Mouse (Mus musculus) neural tube, embryonic 15.5 days (tissue): ENCODE data around the gene Cd151. TPM values are rescaled to one million over a fixed set of nuclear protein-coding genes. Genes with fewer than 3 reads are reported as not detected.
"Not testable (repeated sequence)": the region's sequence is repeated elsewhere in the genome, so short reads cannot be mapped to it uniquely, and the experiment has no call there.

Source experiments
- ATAC-seq: fragments of 200-750 bp; cut with Nextera tagmentation; 2 replicates; pipeline ENCODE4 v1.8.0; 2017; ENCODE audit warnings: mild to moderate bottlenecking, moderate TSS enrichment, moderate library complexity; ENCODE audit not compliant: low FRiP score
- H3K27ac ChIP-seq: fragments of 300-500 bp; sonication (generic); replicated peaks from 2 replicates; pipeline ENCODE4 v1.5.1; 2015; ENCODE audit warnings: mild to moderate bottlenecking, inconsistent platforms
- H3K27me3 ChIP-seq: fragments of 300-500 bp; sonication (generic); replicated peaks from 2 replicates; pipeline ENCODE4 v1.6.1; 2015; ENCODE audit warnings: inconsistent platforms
- H3K36me3 ChIP-seq: fragments of 300-500 bp; sonication (generic); 2 replicates; pipeline ENCODE4 v1.6.1; 2015; ENCODE audit warnings: inconsistent platforms
- H3K4me1 ChIP-seq: fragments of 300-500 bp; sonication (generic); 2 replicates; pipeline ENCODE4 v1.6.1; 2015; ENCODE audit warnings: inconsistent platforms
- H3K4me2 ChIP-seq: fragments of 300-500 bp; sonication (generic); 2 replicates; pipeline ENCODE4 v1.6.1; 2015; ENCODE audit warnings: inconsistent platforms, mild to moderate bottlenecking, moderate library complexity
- H3K4me3 ChIP-seq: fragments of 300-500 bp; sonication (generic); replicated peaks from 2 replicates; pipeline ENCODE4 v1.5.1; 2015; ENCODE audit warnings: mild to moderate bottlenecking, inconsistent platforms
- H3K9ac ChIP-seq: fragments of 300-500 bp; sonication (generic); replicated peaks from 2 replicates; pipeline ENCODE4 v1.6.1; 2015; ENCODE audit warnings: mild to moderate bottlenecking, inconsistent platforms
- H3K9me3 ChIP-seq: fragments of 300-500 bp; sonication (generic); replicated peaks from 2 replicates; pipeline ENCODE4 v1.6.1; 2016; ENCODE audit warnings: inconsistent platforms
- WGBS: fragments of 180-500 bp; shearing (Covaris S2); methylation state at CpG from one replicate; pipeline ENCODE4 v1.1.7; 2015; ENCODE audit warnings: mixed read lengths; 5-methylcytosine and 5-hydroxymethylcytosine counted together
- polyA plus RNA-seq: library from polyadenylated mRNA; unstranded; fragments of >200 nt; fragmentation: Nextera tagmentation; extraction: Ambion mirVana; gene quantifications from 2 replicates; pipeline ENCODE4 v1.2.1, GENCODE M21; 2015

Gene Cd151
- polyA plus RNA-seq, 1 experiment from 2014 or later, result 25.1 TPM

GRCm38 (mm10) chr7:141438201-141438968 lies 28.8 kb upstream of the Cd151 start:
- peak overlapping the region; percentile 91; the same call in 1 of the 2 replicates for H3K4me2 ChIP-seq
- H3K27me3 ChIP-seq, result no peaks in the 10 kb centered on the region
- no peaks in the 10 kb centered on the region for H3K9me3 ChIP-seq
- H3K4me1 ChIP-seq, result peaks cover 65% of the 10 kb centered on the region
- no peak overlapping the region for H3K4me3 ChIP-seq
- peak overlapping the region; percentile 88; the same call in 1 of the 2 replicates for H3K27ac ChIP-seq
- ATAC-seq, result no peak
- peaks cover 2% of the 10 kb centered on the region for H3K36me3 ChIP-seq
- H3K9ac ChIP-seq, result no peak overlapping the region
- 91% methylated on average over 12 of the region's 12 CpGs for WGBS

DNA sequence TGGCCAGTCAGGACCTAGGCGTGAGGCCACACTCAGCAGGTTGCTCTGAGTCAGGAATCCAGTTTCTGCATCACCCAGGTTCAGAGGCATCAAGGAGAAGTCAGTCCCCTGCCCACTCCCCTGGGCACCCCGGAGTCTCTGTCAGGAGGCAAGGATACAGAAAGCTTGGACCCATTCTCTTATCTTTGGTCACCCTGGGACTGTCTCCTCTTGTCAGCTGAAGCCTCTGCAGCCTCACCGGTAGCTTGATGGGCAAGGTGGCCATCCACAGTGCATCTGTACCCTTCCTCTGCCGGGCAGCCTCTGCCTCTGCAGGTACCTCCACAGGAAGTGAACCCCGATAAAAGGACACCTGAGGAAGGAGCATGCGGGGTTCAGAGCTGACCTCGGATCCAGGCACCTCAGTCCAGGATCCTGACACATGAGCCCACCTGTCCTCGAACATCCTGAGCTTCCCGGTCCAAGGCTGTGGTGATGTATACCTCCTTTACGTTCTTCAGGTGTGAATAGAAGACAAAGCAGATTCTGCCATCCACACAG lies 28.0 kb upstream of the Cd151 start:
- Histone ChIP-seq H3K9me3 (no peaks in the 10 kb centered on the region), H3K4me3 (no peak overlapping the region), H3K27me3 (no peaks in the 10 kb centered on the region), H3K9ac (no peak overlapping the region), H3K27ac (no peak overlapping the region), H3K36me3 (no peaks in the 10 kb centered on the region), H3K4me1 (peaks cover 65% of the 10 kb centered on the region), H3K4me2 (no peak overlapping the region)
- no peak for ATAC-seq
- WGBS, result 98% methylated on average over 10 of the region's 10 CpGs

DNA sequence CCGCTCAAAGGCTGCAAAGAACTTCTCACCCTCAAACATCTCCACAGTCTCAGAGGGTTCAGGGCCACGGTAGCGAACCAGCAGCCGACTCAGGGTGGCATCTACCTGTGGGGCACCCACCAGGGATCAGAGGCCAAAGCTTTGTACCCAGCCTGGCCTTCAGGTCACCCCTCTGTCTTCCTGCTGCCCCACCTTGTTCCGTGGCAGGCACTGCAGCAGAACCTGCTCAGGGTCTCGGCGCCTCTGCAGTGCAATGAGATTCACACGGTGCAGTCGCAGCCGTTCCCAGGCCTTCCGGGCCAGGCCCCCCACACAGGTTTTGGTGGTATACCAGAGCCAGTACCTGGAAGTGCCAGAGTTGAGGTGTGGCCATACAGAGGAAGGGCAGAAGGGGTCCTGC lies 27.4 kb upstream of the Cd151 start:
- no peak overlapping the region for H3K4me3 ChIP-seq
- WGBS, result 94% methylated on average over 11 of the region's 11 CpGs
- peaks cover 62% of the 10 kb centered on the region for H3K4me1 ChIP-seq
- no peaks in the 10 kb centered on the region for H3K27me3 ChIP-seq
- no peak overlapping the region for H3K4me2 ChIP-seq
- H3K9me3 ChIP-seq, result no peaks in the 10 kb centered on the region
- H3K9ac ChIP-seq, result no peak overlapping the region
- no peak overlapping the region for H3K27ac ChIP-seq
- ATAC-seq, result no peak
- no peaks in the 10 kb centered on the region for H3K36me3 ChIP-seq

- Histone ChIP-seq H3K9ac (no peak overlapping the region), H3K27ac (no peak overlapping the region), H3K4me1 (peaks cover 54% of the 10 kb centered on the region), H3K9me3 (no peaks in the 10 kb centered on the region), H3K4me3 (no peak overlapping the region), H3K4me2 (no peak overlapping the region), H3K27me3 (no peaks in the 10 kb centered on the region), H3K36me3 (no peaks in the 10 kb centered on the region)
- WGBS, result 22% methylated on average over 6 of the region's 6 CpGs
- ATAC-seq, result no peak
Measured at GRCm38 (mm10) chr7:141440613-141441012, 26.6 kb upstream of the Cd151 start.

- Histone ChIP-seq H3K36me3 (no peaks in the 10 kb centered on the region), H3K27me3 (no peaks in the 10 kb centered on the region), H3K9ac (no peak overlapping the region), H3K9me3 (no peaks in the 10 kb centered on the region), H3K4me1 (peaks cover 45% of the 10 kb centered on the region), H3K4me3 (no peak overlapping the region), H3K27ac (no peak overlapping the region), H3K4me2 (no peak overlapping the region)
- no peak for ATAC-seq
- 94% methylated on average over 9 of the region's 9 CpGs for WGBS
Measured at GRCm38 (mm10) chr7:141441460-141441859, 25.7 kb upstream of the Cd151 start.

GRCm38 (mm10) chr7:141442199-141442598 lies 25.0 kb upstream of the Cd151 start:
- Histone ChIP-seq H3K4me2 (peak overlapping the region; percentile 68; the same call in 1 of the 2 replicates), H3K27ac (no peak overlapping the region), H3K4me1 (peaks cover 43% of the 10 kb centered on the region), H3K27me3 (no peaks in the 10 kb centered on the region), H3K9me3 (no peaks in the 10 kb centered on the region), H3K36me3 (no peaks in the 10 kb centered on the region), H3K9ac (0 out of 2 replicates have a peak overlapping the region, but pooled peaks have one; percentile 7), H3K4me3 (no peak overlapping the region)
- 93% methylated on average over 13 of the region's 13 CpGs for WGBS
- no peak for ATAC-seq

DNA sequence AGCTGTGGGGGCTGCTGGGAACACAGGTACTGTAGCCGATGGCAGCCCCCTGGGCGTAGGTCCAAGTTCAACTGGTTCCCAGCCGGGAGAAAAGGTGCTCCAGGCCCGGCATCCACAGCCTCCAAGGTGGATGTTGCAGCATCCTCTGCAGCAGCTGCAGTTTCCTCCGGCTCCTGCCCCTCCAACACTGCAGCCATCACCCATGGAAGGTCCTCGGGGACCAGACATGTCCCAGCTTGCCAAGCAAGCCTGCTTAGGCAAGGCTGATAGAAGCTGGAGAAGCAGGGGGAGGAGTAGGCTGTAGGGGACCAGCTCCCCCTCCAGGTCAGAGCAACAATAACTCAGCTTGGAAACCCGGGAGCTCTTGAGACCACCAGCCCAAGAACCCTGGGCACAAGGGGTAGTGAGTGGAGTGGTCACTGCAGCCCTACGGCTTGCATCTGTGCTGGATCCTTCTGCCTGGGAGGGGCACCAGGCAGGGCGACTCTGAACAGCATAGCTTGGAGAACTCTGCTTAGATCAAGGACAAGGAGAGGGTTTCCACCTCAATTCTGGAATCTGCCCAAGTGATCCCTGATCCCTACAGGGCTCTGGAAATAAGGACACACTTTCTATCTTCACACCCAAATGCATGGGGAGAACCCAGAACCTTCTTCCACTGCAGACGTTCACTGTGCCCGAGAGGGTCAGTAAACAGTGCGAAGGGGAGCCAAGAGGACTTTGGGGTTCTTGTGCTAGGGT lies 23.9 kb upstream of the Cd151 start:
- WGBS, result 25% methylated on average over 12 of the region's 12 CpGs
- Histone ChIP-seq H3K27me3 (no peaks in the 10 kb centered on the region), H3K36me3 (no peaks in the 10 kb centered on the region), H3K9ac (peak overlapping the region; percentile 38; the same call in 1 of the 2 replicates), H3K4me3 (peak overlapping the region; percentile 38), H3K4me2 (peak overlapping the region; percentile 68), H3K9me3 (no peaks in the 10 kb centered on the region), H3K27ac (no peak overlapping the region), H3K4me1 (peaks cover 39% of the 10 kb centered on the region)
- no peak for ATAC-seq

- Histone ChIP-seq H3K27me3 (no peaks in the 10 kb centered on the region), H3K4me1 (peaks cover 43% of the 10 kb centered on the region), H3K36me3 (0 out of 2 replicates have a peak, but pooled peaks cover 4% of the 10 kb centered on the region), H3K4me2 (peak within 1 kb of the TSS; percentile 68), H3K27ac (no peak within 1 kb of the TSS), H3K9ac (peak within 1 kb of the TSS; percentile 38; the same call in 1 of the 2 replicates), H3K9me3 (no peaks in the 10 kb centered on the region), H3K4me3 (peak within 1 kb of the TSS; percentile 38)
- under 1% methylated on average over 25 of the region's 25 CpGs for WGBS
- no peak for ATAC-seq
Measured at GRCm38 (mm10) chr7:141443828-141444237, 23.4 kb upstream of the Cd151 start, which contains the start of gene Pidd1. Gene Pidd1, minus strand, starts transcription at chr7:141444025.

- not testable (repeated sequence) for H3K9me3 ChIP-seq, H3K9ac ChIP-seq, ATAC-seq, H3K4me3 ChIP-seq, H3K27me3 ChIP-seq
- peak overlapping the region; percentile 96; the same call in 1 of the 2 replicates for H3K27ac ChIP-seq
- H3K4me1 ChIP-seq, result peaks cover 43% of the 10 kb centered on the region
- peak overlapping the region; percentile 66 for H3K4me2 ChIP-seq
- peaks cover 24% of the 10 kb centered on the region for H3K36me3 ChIP-seq
- WGBS, result 89% methylated on average over 3 of the region's 3 CpGs
Measured at GRCm38 (mm10) chr7:141446374-141446773, 20.8 kb upstream of the Cd151 start.

DNA sequence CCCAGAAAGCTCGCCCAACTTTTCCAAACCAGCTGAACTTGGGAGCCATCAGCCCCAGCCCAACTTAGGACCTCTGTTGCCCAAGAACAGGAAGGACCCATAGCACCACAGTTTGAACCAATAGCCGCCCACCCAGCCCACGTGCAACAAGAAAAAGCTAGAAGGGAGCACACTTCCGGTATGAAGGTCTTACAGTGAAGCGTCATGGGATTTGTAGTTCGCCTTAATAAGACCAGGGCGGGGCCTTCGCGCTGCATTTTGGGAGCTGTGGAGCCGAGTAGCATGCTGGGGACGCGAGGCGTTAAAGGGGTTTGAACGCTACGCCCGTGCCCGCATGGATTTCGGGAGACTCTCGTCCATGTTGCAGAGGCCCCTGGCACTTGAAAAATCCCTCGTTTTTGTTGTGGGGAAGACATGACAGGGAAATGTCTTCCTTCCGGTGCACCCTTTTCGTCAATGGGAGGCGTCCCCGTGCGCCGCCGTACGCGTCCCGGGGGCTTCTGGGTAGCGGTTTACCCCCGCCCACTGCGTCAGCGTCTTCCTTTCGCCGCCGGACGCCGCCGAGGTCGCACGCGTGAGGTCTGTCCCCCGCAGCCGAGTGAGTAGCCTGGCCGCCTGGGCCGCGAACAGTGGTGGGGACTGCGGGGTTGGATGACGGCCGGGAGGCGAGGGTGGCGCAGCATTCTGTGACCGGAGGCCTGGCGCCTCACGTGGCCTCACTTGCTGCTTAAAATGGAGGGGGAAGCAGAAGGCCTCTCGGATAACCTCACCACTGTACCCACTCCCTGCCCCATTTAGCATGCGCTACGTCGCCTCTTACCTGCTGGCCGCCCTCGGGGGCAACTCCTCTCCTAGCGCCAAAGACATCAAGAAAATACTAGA lies 19.8 kb upstream of the Cd151 start, which contains the start of gene Rplp2:
TSS of gene Rplp2 (plus strand) at position 261 of the 882 bp plus-strand sequence.
- Histone ChIP-seq H3K27ac (peak within 1 kb of the TSS; percentile 96), H3K4me2 (peak within 1 kb of the TSS; percentile 66), H3K9ac (peak within 1 kb of the TSS; percentile 83), H3K36me3 (peaks cover 34% of the 10 kb centered on the region), H3K27me3 (no peaks in the 10 kb centered on the region), H3K4me1 (peaks cover 40% of the 10 kb centered on the region), H3K9me3 (no peaks in the 10 kb centered on the region), H3K4me3 (peak within 1 kb of the TSS; percentile 75)
- under 1% methylated on average over 62 of the region's 63 CpGs for WGBS
- peak; percentile 94 for ATAC-seq

- H3K27me3 ChIP-seq, result no peaks in the 10 kb centered on the region
- H3K9ac ChIP-seq, result no peak overlapping the region
- peaks cover 38% of the 10 kb centered on the region for H3K36me3 ChIP-seq
- no peak overlapping the region for H3K4me2 ChIP-seq
- H3K4me3 ChIP-seq, result no peak overlapping the region
- peaks cover 36% of the 10 kb centered on the region for H3K4me1 ChIP-seq
- H3K9me3 ChIP-seq, result no peaks in the 10 kb centered on the region
- H3K27ac ChIP-seq, result no peak overlapping the region
- ATAC-seq, result no peak
Measured at GRCm38 (mm10) chr7:141451928-141452327, 15.3 kb upstream of the Cd151 start.
